Mouse (Mus musculus) C2C12 (cell line): ENCODE results near the gene Irf9.

Experiments
- CTCF ChIP-seq: IDR thresholded peaks from one replicate; pipeline ENCODE4 v1.5.1; 2011; ENCODE audit not compliant: control insufficient read depth, insufficient read depth, insufficient read length
- MYOD1 ChIP-seq: IDR thresholded peaks from one replicate; pipeline ENCODE4 v1.6.1; 2011; ENCODE audit warnings: low read depth; ENCODE audit not compliant: control insufficient read depth, insufficient read length

- TF ChIP-seq CTCF (no peak), MYOD1 (no peak)
Measured at GRCm38 (mm10) chr14:55608339-55608738, 5.0 kb downstream of the Irf9 start.
